Comparison of ENCODE assay signal across 13 mouse cellular contexts in the genomic region with DNA sequence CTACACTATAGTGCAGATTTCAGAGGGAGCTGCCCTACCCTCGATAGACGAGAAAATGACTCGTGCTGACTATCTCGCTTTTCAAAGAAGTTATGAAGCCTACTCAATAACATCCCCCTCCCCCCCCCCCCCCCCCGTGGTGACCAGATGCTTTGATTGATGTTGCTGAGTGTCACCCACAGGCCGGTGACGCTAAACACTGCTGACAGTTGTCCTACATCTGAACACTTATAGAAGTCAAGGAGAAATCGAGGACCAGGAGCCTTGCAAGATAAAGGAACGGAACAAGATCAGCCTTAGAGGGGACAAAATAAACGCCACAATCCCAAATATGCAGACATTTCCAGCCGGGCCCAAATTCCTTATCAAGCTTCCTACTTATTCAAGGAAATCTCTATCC.
"Had no signal": no experiment of that assay in that cellular context is flagged by ENCODE, and none has a peak within 500 bp of the region (broad histone marks: within the 10 kb centered on the region; RNA-seq: fewer than 3 reads in every experiment).

No protein-coding gene starts in this region.

- H3K9me3 ChIP-seq: midbrain, embryonic 12.5 days; neural tube, embryonic 12.5 days; stomach, embryonic 15.5 days had no signal

- DNase-seq: lung, adult 18-20 months; lung, embryonic 14.5 days; lung, postnatal 10 days; lung, postnatal 4 days; midbrain, embryonic 14.5 days; thymus, adult 2 months; thymus, postnatal 14 days; thymus, postnatal 4 days had no signal

- H3K4me3 ChIP-seq: midbrain, embryonic 12.5 days; neural tube, embryonic 12.5 days; stomach, embryonic 15.5 days had no signal

- H3K9ac ChIP-seq: liver, embryonic 14.5 days; lung, embryonic 14.5 days; midbrain, embryonic 12.5 days; neural tube, embryonic 12.5 days; stomach, embryonic 15.5 days had no signal

- H3K27ac ChIP-seq: liver, embryonic 14.5 days; midbrain, embryonic 12.5 days; neural tube, embryonic 12.5 days; stomach, embryonic 15.5 days; stomach, postnatal 0 days had no signal

- H3K27me3 ChIP-seq: midbrain, embryonic 12.5 days; neural tube, embryonic 12.5 days; stomach, embryonic 15.5 days had no signal

- H3K4me2 ChIP-seq: lung, embryonic 14.5 days; midbrain, embryonic 12.5 days; neural tube, embryonic 12.5 days; stomach, embryonic 15.5 days had no signal

- H3K4me1 ChIP-seq: neural tube, embryonic 12.5 days; stomach, embryonic 15.5 days had no signal

- H3K36me3 ChIP-seq: midbrain, embryonic 12.5 days; neural tube, embryonic 12.5 days; stomach, embryonic 15.5 days had no signal
